Mouse (Mus musculus): ENCODE measurements at regions not wholly inside any gene's neighbourhood (a gene's known extent, or its start where the extent isn't known, plus 50 kb on each side); places are given as distances from the start of the nearest gene placed in this dataset.

- TF ChIP-seq GATA1 (IDR thresholded peaks at IDR 0.05; ENCODE audit: borderline replicate concordance, low read length) (no peak), FLI1 (IDR thresholded peaks at IDR 0.05; ENCODE audit: low read length) (no peak)
These were observed 77.0 kb upstream of the Caprin1 start for GRCm38 (mm10) chr2:103874466-103874865.

Measured in megakaryocyte, embryonic 14.5 days (primary cell).